Mouse (Mus musculus): ENCODE data around the gene Lrrc15.

DNA sequence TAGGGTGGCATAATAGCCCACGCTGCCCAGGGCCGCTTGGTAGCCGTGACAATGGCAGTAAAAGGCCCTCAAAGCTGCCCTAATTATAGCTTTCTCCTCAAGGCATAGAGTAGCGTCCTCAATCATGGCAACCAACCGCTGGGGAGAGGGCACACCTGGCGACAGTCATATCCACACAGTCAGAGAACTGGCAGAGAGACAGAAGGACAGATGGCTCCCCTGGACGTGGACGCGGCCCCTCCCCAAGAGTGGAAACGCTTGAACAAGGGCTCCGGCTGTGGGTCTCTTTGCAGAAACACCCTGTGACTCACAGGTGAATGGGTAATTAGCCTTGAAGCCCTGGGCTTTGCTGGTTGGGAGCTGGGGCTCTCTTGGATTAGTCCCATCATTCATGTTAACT is 4.7 kb downstream of the Lrrc15 start:
- TF ChIP-seq POLR2A (IDR thresholded peaks at IDR 0.05; ENCODE audit: low read depth, low read length) (no peak), CTCF (IDR thresholded peaks at IDR 0.05; ENCODE audit: extremely low read depth, insufficient read depth, insufficient read length, insufficient replicate concordance) (no peak)
